ENCODE assay signal across 8 mouse cellular contexts in genomic region chr14:55885791-55886271, GRCm38 (mm10). TPM values are rescaled to one million over a fixed set of nuclear protein-coding genes. Genes with fewer than 3 reads are reported as not detected.
DNase-seq lines count a peak whose midpoint lies in the region; ATAC-seq and TF ChIP-seq lines count a peak whose summit lies in the region.

No protein-coding gene starts in this region.

- peaks cover 3 to 38% of the 10 kb centered on the region in 2 experiments; a peak in 2 of 4 replicates for H3K4me1 ChIP-seq in ES-E14 (ENCODE audit: control insufficient read depth in 2 of 2, insufficient read depth in 2 of 2, low read length in 2 of 2, poor library complexity in 1 of 2)

- no peaks in the 10 kb centered on the region for H3K9me3 ChIP-seq in ES-E14 (ENCODE audit: control insufficient read depth, insufficient read depth, low read depth, low read length)

- H3K9ac ChIP-seq in ES-E14 (ENCODE audit: insufficient read depth, low read depth, low read length, poor library complexity, severe bottlenecking): peak overlapping the region; percentile 71

- H3K79me2 ChIP-seq in macrophage (ENCODE audit: inconsistent target): peaks cover 19% of the 10 kb centered on the region

- intact Hi-C loops in heart, postnatal 14 days (cut with DNase I): no loop called here

- H3K36me3 ChIP-seq in ES-E14 (ENCODE audit: control insufficient read depth, insufficient read depth, low read length, poor library complexity, severe bottlenecking) (peaks cover 18% of the 10 kb centered on the region; the same call in 1 of the 2 replicates), macrophage (ENCODE audit: inconsistent target) (peaks cover 44% of the 10 kb centered on the region)

- DNase-seq in B cell, adult 2 months: peak; percentile 75 to 79
- DNase-seq in ES-E14 (ENCODE audit: low read depth, low spot score): no peak
- DNase-seq in heart, postnatal 14 days: peak; percentile 61 to 64
- DNase-seq in large intestine, adult 2 months (ENCODE audit: low read depth, low spot score): peak; percentile 59
- peak; percentile 41 for DNase-seq in spleen, adult 12 weeks (ENCODE audit: low spot score)
- no peak for DNase-seq in retina, postnatal 1 day

- H3K27ac ChIP-seq in ES-E14 (ENCODE audit: insufficient read depth, low read depth, low read length, poor library complexity, severe bottlenecking) (no peak overlapping the region), macrophage (peak overlapping the region; percentile 80)

- H3K4me3 ChIP-seq in ES-E14 (ENCODE audit: insufficient read depth in 1 of 2, low read depth in 1 of 2, low read length in 2 of 2, poor library complexity in 1 of 2, severe bottlenecking in 1 of 2): peak overlapping the region; percentile 77 to 94
- peak overlapping the region; percentile 84 for H3K4me3 ChIP-seq in macrophage (ENCODE audit: inconsistent target)

- in situ Hi-C loops in ES-E14 (cut with MboI; ENCODE audit: low sequenced_read_pairs in 2 of 2, unreplicated experiment in 2 of 2): no loop called here

- WGBS in large intestine, adult 2 months: under 1% methylated on average over 16 of the region's 16 CpGs
- 1% methylated on average over 16 of the region's 16 CpGs for WGBS in macrophage (ENCODE audit: missing documents)

- 0 out of 2 replicates have a peak, but pooled peaks have one; percentile 32 for ATAC-seq in erythroblast, adult 5-6 weeks (replicated peaks; ENCODE audit: low FRiP score, poor library complexity, severe bottlenecking)

TF ChIP-seq in ES-E14, 5 proteins besides CTCF, POLR2A, EP300 and RAD21:
- TF ChIP-seq ZNF384 (IDR thresholded peaks at IDR 0.05; ENCODE audit: low read depth, low read length) (no peak), MAFK (IDR thresholded peaks at IDR 0.05; ENCODE audit: insufficient read depth, low read depth, low read length) (no peak), HCFC1 (IDR thresholded peaks at IDR 0.05; ENCODE audit: borderline replicate concordance, insufficient read depth, low read length) (no peak), ZC3H11A (IDR thresholded peaks at IDR 0.05; ENCODE audit: borderline replicate concordance, low read depth, low read length) (no peak), CHD2 (IDR thresholded peaks at IDR 0.05; ENCODE audit: low read depth, low read length) (no peak)

RNA-seq across cellular contexts. Expression of gene Khnyn, which starts 1.1 kb away (rescaled TPM):
- 7.2 and 15.8 TPM in 2 replicates for total RNA-seq in ES-E14 (2012; rRNA removed)
- 30.7 and 36.4 TPM in 2 replicates for total RNA-seq in erythroblast, adult 5-6 weeks (2015; ENCODE audit: low replicate concordance)
- 122 and 126 TPM in 2 replicates for total RNA-seq in erythroblast, adult 5-6 weeks (2017; ENCODE audit: low replicate concordance)
- 10 to 100 TPM; 13.4 to 14.3 TPM for total RNA-seq in heart, postnatal 14 days (2021)
- polyA plus RNA-seq in large intestine, adult 2 months (2012; rRNA removed): 21.0 and 31.9 TPM in 2 replicates
- total RNA-seq in macrophage (2018; cell fraction: chromatin; rRNA removed): 10 to 100 TPM; 51.6 to 86.4 (median 64.2) TPM
- total RNA-seq in macrophage (2018; cell fraction: cytosol; rRNA removed): 10 to 100 TPM in 25 of 26 experiments, 1 to 10 TPM in 1; 9.3 to 22.7 (median 15.9) TPM
- 10 to 100 TPM; 43.2 to 84.7 (median 67.1) TPM for total RNA-seq in macrophage (2018; cell fraction: nucleus; rRNA removed)
- polyA plus RNA-seq in macrophage (2018): 7.7 to 19.3 TPM (median 13.1 TPM) in 3 replicates

RNA-seq across cellular contexts. Expression of gene Cbln3, which starts 1.6 kb away (rescaled TPM):
- 0.04 and 0.11 TPM in 2 replicates for total RNA-seq in ES-E14 (2012; rRNA removed)
- not detected in 2 replicates for total RNA-seq in erythroblast, adult 5-6 weeks (2015; ENCODE audit: low replicate concordance)
- 0.14 TPM in 1 of 2 replicates, not detected in the other for total RNA-seq in erythroblast, adult 5-6 weeks (2017; ENCODE audit: low replicate concordance)
- total RNA-seq in heart, postnatal 14 days (2021): under 1 TPM; 0.10 TPM
- polyA plus RNA-seq in large intestine, adult 2 months (2012; rRNA removed): 0.47 and 0.84 TPM in 2 replicates
- under 1 TPM in 3 of 26 experiments, not detected in 23; 0.08 to 0.61 (median 0.25) TPM for total RNA-seq in macrophage (2018; cell fraction: chromatin; rRNA removed)
- total RNA-seq in macrophage (2018; cell fraction: cytosol; rRNA removed): under 1 TPM in 5 of 26 experiments, not detected in 21; under 0.01 to 0.07 (median 0.03) TPM
- under 1 TPM in 2 of 26 experiments, not detected in 24; 0.13 TPM for total RNA-seq in macrophage (2018; cell fraction: nucleus; rRNA removed)
- not detected in 3 replicates for polyA plus RNA-seq in macrophage (2018)

RNA-seq across cellular contexts. Expression of gene Sdr39u1, which starts 14.3 kb away (rescaled TPM):
- total RNA-seq in ES-E14 (2012; rRNA removed): 8.2 and 11.1 TPM in 2 replicates
- 1.3 TPM in 2 replicates for total RNA-seq in erythroblast, adult 5-6 weeks (2015; ENCODE audit: low replicate concordance)
- 3.5 and 10.6 TPM in 2 replicates for total RNA-seq in erythroblast, adult 5-6 weeks (2017; ENCODE audit: low replicate concordance)
- 10 to 100 TPM; 71.5 to 78.4 TPM for total RNA-seq in heart, postnatal 14 days (2021)
- polyA plus RNA-seq in large intestine, adult 2 months (2012; rRNA removed): 56.0 and 60.7 TPM in 2 replicates
- 1 to 10 TPM in 9 of 26 experiments, under 1 TPM in 2, not detected in 15; 0.50 to 4.6 (median 2.1) TPM for total RNA-seq in macrophage (2018; cell fraction: chromatin; rRNA removed)
- 1 to 10 TPM in 19 of 26 experiments, under 1 TPM in 7; 0.32 to 3.0 (median 1.3) TPM for total RNA-seq in macrophage (2018; cell fraction: cytosol; rRNA removed)
- 1 to 10 TPM in 10 of 26 experiments, under 1 TPM in 6, not detected in 10; 0.56 to 4.7 (median 1.1) TPM for total RNA-seq in macrophage (2018; cell fraction: nucleus; rRNA removed)
- 1.5 to 3.1 TPM (median 2.0 TPM) in 3 replicates for polyA plus RNA-seq in macrophage (2018)

RNA-seq across cellular contexts. Expression of gene Nynrin, which starts 32.0 kb away (rescaled TPM):
- 7.1 and 10.4 TPM in 2 replicates for total RNA-seq in ES-E14 (2012; rRNA removed)
- total RNA-seq in erythroblast, adult 5-6 weeks (2015; ENCODE audit: low replicate concordance): 0.38 and 0.84 TPM in 2 replicates
- 0.42 and 0.77 TPM in 2 replicates for total RNA-seq in erythroblast, adult 5-6 weeks (2017; ENCODE audit: low replicate concordance)
- 10 to 100 TPM; 13.6 to 15.8 TPM for total RNA-seq in heart, postnatal 14 days (2021)
- 1.7 and 2.1 TPM in 2 replicates for polyA plus RNA-seq in large intestine, adult 2 months (2012; rRNA removed)
- 1 to 10 TPM in 5 of 26 experiments, under 1 TPM in 18, not detected in 3; 0.11 to 4.0 (median 0.61) TPM for total RNA-seq in macrophage (2018; cell fraction: chromatin; rRNA removed)
- total RNA-seq in macrophage (2018; cell fraction: cytosol; rRNA removed): 1 to 10 TPM in 9 of 26 experiments, under 1 TPM in 17; 0.23 to 1.5 (median 0.66) TPM
- total RNA-seq in macrophage (2018; cell fraction: nucleus; rRNA removed): 1 to 10 TPM in 12 of 26 experiments, under 1 TPM in 14; 0.43 to 2.5 (median 0.90) TPM
- 0.69 to 1.1 TPM (median 0.70 TPM) in 3 replicates for polyA plus RNA-seq in macrophage (2018)

RNA-seq across cellular contexts. Expression of gene Cma1, which starts 58.6 kb away (rescaled TPM):
- not detected in 2 replicates for total RNA-seq in ES-E14 (2012; rRNA removed)
- total RNA-seq in erythroblast, adult 5-6 weeks (2015; ENCODE audit: low replicate concordance): not detected in 2 replicates
- total RNA-seq in erythroblast, adult 5-6 weeks (2017; ENCODE audit: low replicate concordance): not detected in 2 replicates
- total RNA-seq in heart, postnatal 14 days (2021): 1 to 10 TPM; 4.4 to 5.1 TPM
- polyA plus RNA-seq in large intestine, adult 2 months (2012; rRNA removed): 0.20 and 0.21 TPM in 2 replicates
- not detected for total RNA-seq in macrophage (2018; cell fraction: chromatin; rRNA removed)
- total RNA-seq in macrophage (2018; cell fraction: cytosol; rRNA removed): not detected
- not detected for total RNA-seq in macrophage (2018; cell fraction: nucleus; rRNA removed)
- polyA plus RNA-seq in macrophage (2018): not detected in 3 replicates

Comparison
In these comparisons a context has a peak if more than half of its experiments do, and no peak if none do; other contexts are left out.
1. DNase-seq: peak in B cell, adult 2 months (2 of 2), heart, postnatal 14 days (2 of 2), large intestine, adult 2 months (single experiment) and spleen, adult 12 weeks (single experiment); none in ES-E14 (single experiment) and retina, postnatal 1 day (single experiment).